Mouse (Mus musculus) liver, embryonic 14.5 days (tissue): Measurements from ENCODE around the gene Gramd4.

Source experiments
- CTCF ChIP-seq: IDR thresholded peaks from 2 replicates; pipeline ENCODE4 v1.5.1; 2016; ENCODE audit warnings: antibody characterized with exemption, low read depth, control low read depth
- EP300 ChIP-seq: IDR thresholded peaks from 2 replicates; pipeline ENCODE4 v1.6.1; 2016; ENCODE audit warnings: antibody characterized with exemption, low read depth

GRCm38 (mm10) chr15:86013656-86014055 lies 43.8 kb upstream of the Gramd4 start:
- TF ChIP-seq EP300 (no peak), CTCF (no peak)
